Mouse (Mus musculus) cortical plate, adult 2 months (tissue): ENCODE results near the gene Tmem200b.

ENCODE experiments used
- CTCF ChIP-seq: fragments of 200-500 bp; IDR thresholded peaks from 2 replicates; pipeline ENCODE4 v1.5.1; 2011; ENCODE audit warnings: mild to moderate bottlenecking, control low read depth, low read length; ENCODE audit not compliant: insufficient read depth; ENCODE audit errors: extremely low read depth
- POLR2A ChIP-seq: fragments of 200-500 bp; IDR thresholded peaks from 2 replicates; pipeline ENCODE4 v1.6.1; 2011; ENCODE audit warnings: mild to moderate bottlenecking, low read length, control low read depth; ENCODE audit not compliant: insufficient read depth; ENCODE audit errors: extremely low read depth

DNA sequence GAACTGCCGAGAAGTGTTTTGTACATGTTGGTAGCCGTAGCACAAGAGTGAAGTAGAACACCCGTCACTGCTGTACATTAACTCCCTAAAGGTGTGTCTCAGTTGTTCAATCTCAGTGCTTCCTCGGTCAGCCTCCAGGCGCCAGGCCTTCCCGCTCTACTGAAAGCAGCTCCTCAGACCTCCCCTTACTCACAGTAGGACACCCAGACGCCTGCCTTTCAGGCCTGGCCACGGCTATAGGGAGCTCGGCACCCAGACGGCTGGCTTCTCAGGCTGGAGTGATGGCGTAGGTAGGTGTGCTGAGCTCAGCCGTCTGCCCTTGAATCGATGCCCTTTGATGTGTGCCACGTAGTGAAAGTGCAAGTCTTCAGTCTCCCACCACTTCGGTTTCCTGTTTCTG lies 20.5 kb upstream of the Tmem200b start:
- no peak for TF ChIP-seq CTCF
- TF ChIP-seq POLR2A, result no peak
